Mouse (Mus musculus): Measurements from ENCODE around the gene Xylt2.
A peak's percentile ranks its signal among the peaks of the same experiment; 100 is the strongest.
"Not testable (repeated sequence)": the region's sequence is repeated elsewhere in the genome, so short reads cannot be mapped to it uniquely, and the experiment has no call there.

The Xylt2 gene

DNA sequence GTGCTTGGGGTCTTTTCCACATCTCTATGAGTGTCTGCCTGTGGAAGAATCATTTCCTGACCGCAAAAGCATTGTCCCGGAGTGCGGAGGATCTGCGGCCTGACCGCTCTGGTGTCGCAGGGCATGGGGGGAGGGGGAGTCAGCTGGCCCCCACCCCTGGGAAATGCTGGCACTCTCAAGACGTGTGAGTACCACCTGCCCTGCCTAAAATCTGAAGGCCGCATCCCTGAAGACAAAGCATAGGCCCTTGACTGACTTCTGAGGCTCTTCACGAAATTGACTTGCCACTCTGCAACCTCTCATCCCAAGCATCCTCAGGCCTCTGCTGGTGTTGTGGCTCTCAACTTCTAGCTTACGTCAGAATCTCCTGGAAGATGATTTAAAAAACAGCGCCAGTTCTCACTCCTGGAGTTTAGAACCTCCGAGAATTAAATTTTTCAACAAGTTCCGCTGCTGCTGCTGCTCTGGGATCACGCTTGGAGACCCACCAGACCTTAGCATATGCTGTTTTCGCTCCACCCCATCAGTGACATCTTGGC is 361 bp upstream of the Xylt2 start:
- no peak for DNase-seq (ENCODE audit: low spot score in 2 of 2)

GRCm38 (mm10) chr11:94676308-94676707 is 1.0 kb downstream of the Xylt2 start:
- DNase-seq (ENCODE audit: low spot score in 2 of 2): no peak

GRCm38 (mm10) chr11:94675446-94675845 is 1.9 kb downstream of the Xylt2 start:
- no peak for DNase-seq (ENCODE audit: low spot score in 2 of 2)

DNA sequence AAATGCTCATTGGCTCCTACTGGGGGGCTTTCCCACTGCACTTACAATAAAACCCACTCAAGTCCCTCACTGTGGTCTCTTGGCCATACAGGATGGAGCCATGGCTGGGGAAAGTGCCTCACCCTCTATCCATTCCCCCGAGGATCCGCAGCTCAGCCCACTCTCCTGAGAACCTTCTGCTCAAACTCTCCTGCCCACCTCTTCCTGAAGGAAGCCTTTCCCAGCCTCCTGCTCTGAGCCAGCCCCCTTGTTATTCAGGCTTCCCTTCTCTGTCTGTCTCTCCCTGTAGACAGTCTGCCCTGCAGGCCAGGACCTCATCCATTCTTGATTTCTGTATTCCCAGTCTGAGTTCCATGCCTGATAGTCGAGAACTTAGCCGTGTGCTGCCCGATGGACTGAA is 2.3 kb downstream of the Xylt2 start:
- DNase-seq (ENCODE audit: low spot score in 2 of 2): no peak

- DNase-seq (ENCODE audit: low spot score in 2 of 2): no peak
These were observed 12.0 kb downstream of the Xylt2 start for GRCm38 (mm10) chr11:94665281-94665680.

DNA sequence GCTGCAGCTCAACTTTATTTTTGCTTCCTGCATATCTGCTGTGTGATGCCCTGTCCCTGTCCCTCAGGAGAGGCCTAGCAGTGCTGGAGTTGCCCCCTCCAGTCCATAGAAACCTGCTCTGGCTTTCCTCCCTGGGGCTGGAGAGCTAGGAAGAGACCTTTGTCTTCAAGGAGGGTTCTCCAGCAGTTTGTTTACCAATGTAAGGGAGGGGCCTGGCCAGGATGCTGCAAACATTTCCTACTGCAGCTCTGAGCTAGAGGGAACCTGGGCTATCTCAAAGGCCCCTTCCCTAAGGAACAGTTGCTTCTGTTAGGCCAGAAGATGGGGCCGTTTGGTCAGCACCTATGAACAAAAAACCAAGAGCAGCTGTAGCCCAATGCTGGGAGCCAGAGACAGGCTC is 16.0 kb downstream of the Xylt2 start:
- DNase-seq (ENCODE audit: low spot score in 2 of 2): no peak

- peak; percentile 82 to 88 for DNase-seq (ENCODE audit: low spot score in 2 of 2)
These were observed 23.5 kb downstream of the Xylt2 start, which contains the start of the genes Mrpl27 and Eme1 for GRCm38 (mm10) chr11:94653663-94654436. TSS of gene Mrpl27 (plus strand) at chr11:94653767. TSS of gene Eme1 (minus strand) at chr11:94653964.

DNA sequence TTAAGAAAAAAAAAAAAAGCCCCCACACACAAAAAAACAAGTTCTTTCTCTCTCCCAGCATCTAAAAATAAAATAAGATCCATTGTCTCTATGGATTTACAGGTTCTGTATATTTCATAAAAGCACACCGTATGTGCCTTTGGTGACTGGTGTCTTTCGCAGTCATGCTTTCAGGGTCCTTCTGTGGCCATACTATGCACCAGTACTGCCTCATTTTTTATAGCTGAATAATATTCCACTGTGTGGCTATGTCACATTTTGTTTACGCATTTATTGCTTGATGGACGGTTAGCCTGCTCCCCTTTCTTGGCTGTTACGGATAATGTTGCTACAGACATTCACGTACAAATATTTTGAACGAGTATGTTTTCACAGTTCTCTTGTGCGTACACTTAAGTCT is 24.3 kb downstream of the Xylt2 start:
- no peak for DNase-seq (ENCODE audit: low spot score in 2 of 2)

DNA sequence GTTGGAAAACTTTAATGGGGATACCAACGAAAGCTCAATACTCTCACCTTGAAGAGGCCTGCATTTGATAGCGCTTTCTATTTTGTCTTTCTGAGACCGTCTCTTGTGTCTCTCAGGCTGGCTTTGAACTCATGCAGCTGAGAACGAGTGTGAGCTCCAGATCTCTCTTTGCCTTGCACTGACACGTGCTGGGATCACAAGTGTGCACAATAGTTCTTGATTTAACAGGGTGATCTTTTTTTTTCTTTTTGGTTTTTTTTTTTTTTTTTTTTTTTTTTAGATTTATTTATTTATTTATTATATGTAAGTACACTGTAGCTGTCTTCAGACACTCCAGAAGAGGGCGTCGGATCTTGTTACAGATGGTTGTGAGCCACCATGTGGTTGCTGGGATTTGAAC is 26.1 kb downstream of the Xylt2 start:
- not testable (repeated sequence) for DNase-seq (ENCODE audit: low spot score in 2 of 2)

- no peak for DNase-seq (ENCODE audit: low spot score in 2 of 2)
These were observed 30.9 kb downstream of the Xylt2 start for GRCm38 (mm10) chr11:94646457-94646856.

- no peak for DNase-seq (ENCODE audit: low spot score in 2 of 2)
These were observed 32.7 kb downstream of the Xylt2 start for GRCm38 (mm10) chr11:94644461-94645219.

- no peak for DNase-seq (ENCODE audit: low spot score in 2 of 2)
These were observed 42.9 kb downstream of the Xylt2 start for GRCm38 (mm10) chr11:94634431-94634830.

DNA sequence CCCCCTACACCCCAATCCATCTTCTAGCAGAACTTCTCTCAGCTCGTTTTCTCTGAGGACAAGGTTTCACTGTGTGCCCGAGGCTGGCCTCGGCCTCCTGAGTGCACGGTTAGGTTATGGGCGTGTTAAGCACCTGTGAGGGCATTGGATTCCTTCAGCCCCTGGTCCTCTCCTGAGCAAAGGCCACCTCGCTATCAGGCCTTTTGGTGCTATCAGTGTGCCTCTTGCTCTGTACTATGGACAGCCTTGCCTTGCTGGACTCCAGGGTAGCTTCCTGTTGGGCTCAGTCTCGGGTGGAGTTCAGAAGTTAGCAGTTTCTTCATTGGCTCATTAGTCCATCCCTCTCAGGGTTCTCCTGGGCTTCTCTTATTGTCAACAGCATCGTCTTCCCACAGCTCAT is 44.3 kb downstream of the Xylt2 start:
- DNase-seq (ENCODE audit: low spot score in 2 of 2): no peak

DNA sequence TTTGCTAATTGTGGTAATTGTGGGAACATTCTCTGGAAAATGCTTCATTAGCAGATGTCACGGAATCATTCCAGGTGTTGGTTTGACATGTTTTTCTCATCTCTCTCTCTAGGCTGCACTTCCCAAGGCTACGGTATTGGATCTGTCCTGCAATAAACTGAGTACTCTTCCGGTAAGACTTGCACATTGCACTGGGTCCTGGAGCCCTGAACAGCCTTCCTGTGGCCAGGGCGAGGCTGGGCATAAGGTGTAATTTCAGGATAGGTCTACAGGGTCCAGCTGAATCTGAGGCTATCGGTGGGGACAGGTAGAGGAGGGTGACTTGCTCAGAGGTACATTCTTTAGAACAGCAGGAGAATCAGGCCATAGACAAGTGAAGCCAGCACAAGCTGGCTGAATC is 45.3 kb downstream of the Xylt2 start:
- DNase-seq (ENCODE audit: low spot score in 2 of 2): no peak

DNA sequence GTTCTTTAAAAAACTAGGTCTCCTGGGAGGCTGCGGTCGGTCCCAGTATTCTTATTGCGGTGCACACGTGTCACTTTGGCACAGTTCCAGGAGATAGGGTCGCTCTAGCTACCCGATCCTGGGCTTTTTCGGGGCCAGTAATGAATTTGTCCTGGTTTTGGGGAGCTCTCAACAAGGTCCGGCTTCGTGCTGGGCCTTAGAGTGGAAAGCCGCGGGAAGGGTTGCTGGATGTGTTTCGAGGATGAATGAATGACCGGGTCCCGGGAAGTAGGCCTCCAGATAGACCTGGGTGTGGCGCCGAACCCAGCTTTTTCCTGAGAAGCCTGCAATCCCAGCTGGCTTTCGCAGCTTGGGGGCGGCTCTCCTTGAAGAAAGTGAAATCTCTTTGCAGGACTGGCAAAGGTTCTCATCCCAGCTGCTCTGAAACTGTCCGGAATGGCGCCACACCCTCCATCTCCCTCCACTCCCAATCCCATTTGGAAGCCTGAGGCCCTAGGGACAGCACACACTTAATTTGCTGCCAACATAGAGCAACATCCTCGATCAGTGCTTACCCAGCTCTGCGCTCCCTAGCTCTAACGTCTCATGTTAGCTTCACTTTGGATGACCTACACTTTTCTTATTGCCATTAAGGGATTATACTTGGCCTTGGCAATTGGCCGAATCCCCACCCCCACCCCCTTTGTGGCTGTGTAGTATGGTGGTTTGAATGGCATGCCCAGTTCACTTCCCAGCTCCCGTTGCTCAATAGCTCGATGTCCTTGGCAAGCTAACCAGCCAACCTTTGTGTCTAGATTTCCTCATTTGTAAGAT is 46.9 kb downstream of the Xylt2 start:
- DNase-seq (ENCODE audit: low spot score in 2 of 2): peak; percentile 57 to 61

- DNase-seq (ENCODE audit: low spot score in 2 of 2): no peak
These were observed 47.5 kb downstream of the Xylt2 start for GRCm38 (mm10) chr11:94629884-94630198.

DNA sequence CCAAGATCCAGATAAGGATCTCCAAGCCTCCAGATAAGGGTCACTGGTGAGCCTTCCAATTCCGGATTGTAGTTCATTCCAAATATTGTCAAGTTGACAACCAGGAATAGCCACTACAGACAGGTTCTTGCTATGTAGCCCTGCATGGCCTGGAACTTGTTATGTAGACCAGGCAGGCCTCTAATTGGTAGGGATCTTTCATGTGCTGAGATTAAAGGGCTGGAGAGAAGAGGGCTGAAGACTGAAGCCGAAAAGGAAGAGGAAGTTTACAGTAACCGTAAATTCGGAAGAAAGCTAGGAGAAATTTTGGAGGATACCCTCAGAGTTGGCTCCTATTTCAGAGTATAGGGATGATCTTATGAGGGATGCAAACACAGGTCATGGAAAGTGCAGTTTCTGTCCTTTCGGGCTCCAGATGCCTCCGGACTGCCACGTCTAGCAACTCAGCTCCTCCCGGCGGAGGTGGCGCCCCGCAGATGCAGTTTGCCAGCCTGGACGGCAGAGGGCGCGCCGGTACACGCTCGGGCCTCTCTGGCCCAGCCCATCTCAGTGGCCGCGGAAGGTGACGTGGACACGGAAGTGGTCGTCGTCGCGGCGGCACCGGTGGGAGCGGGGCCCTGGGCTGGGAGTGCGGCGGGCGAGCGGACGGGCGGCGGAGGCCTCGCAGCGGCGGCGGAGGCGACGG is 48.0 kb downstream of the Xylt2 start, which contains the start of gene Lrrc59:
Lrrc59 (plus strand) TSS at position 569 of the 685 bp plus-strand sequence.
- peak; percentile 90 to 94 for DNase-seq (ENCODE audit: low spot score in 2 of 2)

DNA sequence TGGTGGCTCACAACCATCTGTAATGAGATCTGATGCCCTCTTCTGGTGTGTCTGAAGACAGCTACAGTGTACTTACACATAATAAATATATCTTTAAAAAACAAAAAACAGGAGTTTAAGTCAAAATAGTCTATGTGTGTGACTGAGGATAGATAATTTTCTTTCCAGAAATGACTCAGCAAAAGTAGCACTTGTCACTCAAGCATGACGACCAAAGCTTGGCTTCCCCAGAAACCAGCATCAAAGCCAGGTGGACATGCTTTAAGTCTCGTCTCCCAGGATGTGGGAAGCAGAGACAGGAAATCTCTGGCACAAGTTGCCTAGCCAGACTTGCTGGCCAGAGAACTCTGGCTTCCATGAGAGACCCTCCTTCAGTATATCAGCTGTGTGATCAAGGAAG is 55.2 kb downstream of the Xylt2 start:
- no peak for DNase-seq (ENCODE audit: low spot score in 2 of 2)

- DNase-seq (ENCODE audit: low spot score in 2 of 2): no peak
These were observed 55.9 kb downstream of the Xylt2 start for GRCm38 (mm10) chr11:94621458-94621852.

DNA sequence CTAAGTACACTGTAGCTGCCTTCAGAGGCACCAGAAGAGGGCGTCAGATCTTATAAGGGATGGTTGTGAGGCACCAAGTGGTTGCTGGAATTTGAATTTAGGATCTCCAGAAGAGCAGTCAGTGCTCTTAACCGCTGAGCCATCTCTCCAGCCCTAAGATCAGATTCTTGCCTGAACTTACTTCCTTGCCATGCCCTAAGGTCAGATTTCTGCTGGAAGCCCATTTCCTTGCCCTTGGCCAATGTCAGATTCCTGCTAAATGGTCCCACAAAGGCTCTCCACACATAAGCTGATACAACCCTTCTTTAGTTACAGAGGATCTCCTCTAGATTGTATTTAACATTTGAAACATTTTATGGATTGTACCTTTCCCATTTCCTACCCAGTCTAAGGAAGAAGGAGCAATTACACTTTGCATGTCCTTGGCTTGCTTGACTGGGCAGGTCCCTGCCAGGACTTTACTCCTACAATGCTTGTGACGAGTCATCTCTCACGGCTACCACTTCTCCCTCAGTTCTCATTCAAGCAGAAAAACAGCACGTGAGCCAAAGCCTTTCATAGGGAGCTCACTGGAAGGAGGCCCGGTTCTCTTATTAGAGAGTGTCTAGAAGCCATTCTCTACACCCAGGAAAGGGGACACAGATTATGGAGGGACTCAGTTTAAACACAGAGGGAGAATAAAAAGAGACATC is 56.4 kb downstream of the Xylt2 start:
- no peak for DNase-seq (ENCODE audit: low spot score in 2 of 2)

- no peak for DNase-seq (ENCODE audit: low spot score in 2 of 2)
These were observed 59.7 kb downstream of the Xylt2 start for GRCm38 (mm10) chr11:94617646-94618045.
